Mouse (Mus musculus) stomach, embryonic 14.5 days (tissue): Measurements from ENCODE around the gene Emilin1. TPM values are rescaled to one million over a fixed set of nuclear protein-coding genes. Genes with fewer than 3 reads are reported as not detected.
"Not testable (repeated sequence)": the region's sequence is repeated elsewhere in the genome, so short reads cannot be mapped to it uniquely, and the experiment has no call there.

ENCODE experiments used
- ATAC-seq: fragments of 200-750 bp; cut with Nextera tagmentation; 2 replicates; pipeline ENCODE4 v1.8.0; 2017; ENCODE audit warnings: low read depth, moderate TSS enrichment; ENCODE audit not compliant: insufficient number of reproducible peaks, insufficient read depth, low FRiP score
- H3K27ac ChIP-seq: fragments of 300-500 bp; sonication (generic); 2 replicates; pipeline ENCODE4 v1.5.1; 2014; ENCODE audit warnings: mild to moderate bottlenecking, low read length, moderate library complexity, mixed read lengths
- H3K27me3 ChIP-seq: fragments of 300-500 bp; sonication (generic); 2 replicates; pipeline ENCODE4 v1.6.1; 2014; ENCODE audit warnings: low read length, control low read depth, mixed read lengths; ENCODE audit not compliant: control insufficient read depth, insufficient read depth
- H3K36me3 ChIP-seq: fragments of 300-500 bp; sonication (generic); 2 replicates; pipeline ENCODE4 v1.6.1; 2014; ENCODE audit warnings: mild to moderate bottlenecking, control low read depth, low read length, moderate library complexity, mixed read lengths; ENCODE audit not compliant: control insufficient read depth, insufficient read depth
- H3K4me1 ChIP-seq: fragments of 300-500 bp; sonication (generic); 2 replicates; pipeline ENCODE4 v1.6.1; 2014; ENCODE audit warnings: low read length, control low read depth, mixed read lengths; ENCODE audit not compliant: control insufficient read depth, insufficient read depth
- H3K4me2 ChIP-seq: fragments of 300-500 bp; sonication (generic); replicated peaks from 2 replicates; pipeline ENCODE4 v1.6.1; 2014; ENCODE audit warnings: low read depth, low read length, control low read depth
- H3K4me3 ChIP-seq: fragments of 300-500 bp; sonication (generic); 2 replicates; pipeline ENCODE4 v1.5.1; 2014; ENCODE audit warnings: low read depth, low read length, control low read depth
- H3K9ac ChIP-seq: fragments of 300-500 bp; sonication (generic); replicated peaks from 2 replicates; pipeline ENCODE4 v1.6.1; 2014; ENCODE audit warnings: low read depth, mild to moderate bottlenecking, control low read depth, low read length, moderate library complexity, mixed read lengths
- H3K9me3 ChIP-seq: fragments of 300-500 bp; sonication (generic); 2 replicates; pipeline ENCODE4 v1.6.1; 2016; ENCODE audit warnings: low read depth, low read length, control low read depth; ENCODE audit not compliant: control insufficient read depth
- WGBS: fragments of 180-500 bp; shearing (Covaris S2); extraction: QIAGEN DNeasy Blood & Tissue Kit; methylation state at CpG from one replicate; pipeline ENCODE4 v1.1.7; 2014; 5-methylcytosine and 5-hydroxymethylcytosine counted together
- polyA plus RNA-seq: library from polyadenylated mRNA; unstranded; fragments of >200 nt; fragmentation: Nextera tagmentation; extraction: Ambion mirVana; gene quantifications from 2 replicates; pipeline ENCODE4 v1.2.1, GENCODE M21; 2014

Gene Emilin1
- polyA plus RNA-seq, 1 experiment from 2014 or later, result 208 TPM

- H3K36me3 ChIP-seq, result peaks cover 61% of the 10 kb centered on the region
- no peaks in the 10 kb centered on the region for H3K27me3 ChIP-seq
- ATAC-seq, result no peak
- H3K9ac ChIP-seq, result no peak overlapping the region
- H3K9me3 ChIP-seq, result no peaks in the 10 kb centered on the region
- H3K4me3 ChIP-seq, result no peak overlapping the region
- 94% methylated on average over 9 of the region's 9 CpGs for WGBS
- no peak overlapping the region for H3K4me2 ChIP-seq
- H3K27ac ChIP-seq, result no peak overlapping the region
- H3K4me1 ChIP-seq, result peaks cover 6% of the 10 kb centered on the region
Measured at GRCm38 (mm10) chr5:30872574-30872973, 40.6 kb upstream of the Emilin1 start.

- no peaks in the 10 kb centered on the region for H3K9me3 ChIP-seq
- peaks cover 65% of the 10 kb centered on the region for H3K36me3 ChIP-seq
- H3K27me3 ChIP-seq, result no peaks in the 10 kb centered on the region
- H3K9ac ChIP-seq, result no peak overlapping the region
- peaks cover 6% of the 10 kb centered on the region for H3K4me1 ChIP-seq
- 88% methylated on average over 7 of the region's 7 CpGs for WGBS
- H3K4me3 ChIP-seq, result no peak overlapping the region
- no peak for ATAC-seq
- no peak overlapping the region for H3K4me2 ChIP-seq
- H3K27ac ChIP-seq, result no peak overlapping the region
Measured at GRCm38 (mm10) chr5:30874365-30874764, 38.8 kb upstream of the Emilin1 start.

GRCm38 (mm10) chr5:30878616-30879015, 34.6 kb upstream of the Emilin1 start:
- Histone ChIP-seq H3K27ac (peak overlapping the region; percentile 48), H3K4me3 (no peak overlapping the region), H3K27me3 (no peaks in the 10 kb centered on the region), H3K4me1 (no peaks in the 10 kb centered on the region), H3K9me3 (no peaks in the 10 kb centered on the region), H3K4me2 (no peak overlapping the region), H3K9ac (no peak overlapping the region), H3K36me3 (peaks cover 40% of the 10 kb centered on the region)
- no peak for ATAC-seq
- WGBS, result 32% methylated on average over 6 of the region's 6 CpGs

GRCm38 (mm10) chr5:30879347-30879943, 33.8 kb upstream of the Emilin1 start:
- H3K4me2 ChIP-seq, result no peak overlapping the region
- H3K4me1 ChIP-seq, result no peaks in the 10 kb centered on the region
- H3K36me3 ChIP-seq, result peaks cover 31% of the 10 kb centered on the region
- H3K9ac ChIP-seq, result no peak overlapping the region
- no peaks in the 10 kb centered on the region for H3K9me3 ChIP-seq
- 67% methylated on average over 5 of the region's 5 CpGs for WGBS
- no peaks in the 10 kb centered on the region for H3K27me3 ChIP-seq
- peak; percentile 11; the same call in 1 of the 2 replicates for ATAC-seq
- no peak overlapping the region for H3K4me3 ChIP-seq
- H3K27ac ChIP-seq, result no peak overlapping the region; the same call in 1 of the 2 replicates

- 72% methylated on average over 4 of the region's 4 CpGs for WGBS
- not testable (repeated sequence) for ATAC-seq, H3K27ac ChIP-seq
Measured at GRCm38 (mm10) chr5:30881839-30882238, 31.4 kb upstream of the Emilin1 start.

GRCm38 (mm10) chr5:30886209-30886608, 27.0 kb upstream of the Emilin1 start:
- peaks cover 17% of the 10 kb centered on the region; the same call in 1 of the 2 replicates for H3K4me1 ChIP-seq
- WGBS, result 44% methylated on average over 4 of the region's 4 CpGs
- peaks cover 3% of the 10 kb centered on the region; the same call in 1 of the 2 replicates for H3K36me3 ChIP-seq
- peak overlapping the region; percentile 71; the same call in 1 of the 2 replicates for H3K4me3 ChIP-seq
- no peaks in the 10 kb centered on the region for H3K27me3 ChIP-seq
- H3K9me3 ChIP-seq, result no peaks in the 10 kb centered on the region
- H3K27ac ChIP-seq, result no peak overlapping the region
- no peak overlapping the region for H3K9ac ChIP-seq
- ATAC-seq, result no peak
- H3K4me2 ChIP-seq, result peak overlapping the region; percentile 80

More at GRCm38 (mm10) chr5:30881839-30882238, 31.4 kb upstream of the Emilin1 start:
- H3K9me3 ChIP-seq, H3K4me2 ChIP-seq, H3K4me1 ChIP-seq, H3K9ac ChIP-seq, H3K4me3 ChIP-seq, H3K27me3 ChIP-seq, H3K36me3 ChIP-seq: not testable (repeated sequence)

GRCm38 (mm10) chr5:30886731-30887130, 26.5 kb upstream of the Emilin1 start:
- peak overlapping the region; percentile 71 for H3K4me3 ChIP-seq
- H3K4me1 ChIP-seq, result peaks cover 17% of the 10 kb centered on the region; the same call in 1 of the 2 replicates
- no peak for ATAC-seq
- H3K36me3 ChIP-seq, result peaks cover 8% of the 10 kb centered on the region
- peak overlapping the region; percentile 97 for H3K27ac ChIP-seq
- no peaks in the 10 kb centered on the region for H3K9me3 ChIP-seq
- peak overlapping the region; percentile 80 for H3K4me2 ChIP-seq
- no peaks in the 10 kb centered on the region for H3K27me3 ChIP-seq
- peak overlapping the region; percentile 60; the same call in 1 of the 2 replicates for H3K9ac ChIP-seq
- WGBS, result 28% methylated on average over 5 of the region's 5 CpGs

GRCm38 (mm10) chr5:30887331-30887761, 25.9 kb upstream of the Emilin1 start:
- H3K4me1 ChIP-seq, result peaks cover 17% of the 10 kb centered on the region; the same call in 1 of the 2 replicates
- H3K27me3 ChIP-seq, result no peaks in the 10 kb centered on the region
- no peaks in the 10 kb centered on the region for H3K9me3 ChIP-seq
- under 1% methylated on average over 19 of the region's 19 CpGs for WGBS
- H3K4me3 ChIP-seq, result peak overlapping the region; percentile 71
- peaks cover 15% of the 10 kb centered on the region for H3K36me3 ChIP-seq
- peak overlapping the region; percentile 60 for H3K9ac ChIP-seq
- H3K4me2 ChIP-seq, result peak overlapping the region; percentile 80
- H3K27ac ChIP-seq, result peak overlapping the region; percentile 97
- peak; percentile 28; the same call in 1 of the 2 replicates for ATAC-seq
